Mouse (Mus musculus) adrenal gland, postnatal 25 days (tissue): ENCODE measurements around the gene Ssxb2. TPM values are rescaled to one million over a fixed set of nuclear protein-coding genes. Genes with fewer than 3 reads are reported as not detected.
"Not testable (repeated sequence)": the region's sequence is repeated elsewhere in the genome, so short reads cannot be mapped to it uniquely, and the experiment has no call there.

Experiments used
- DNase-seq: peaks from one replicate; pipeline ENCODE4 v3.0.0; 2021; ENCODE audit warnings: mixed read lengths
- long read RNA-seq: library from polyadenylated mRNA; stranded (forward); transcript quantifications from one replicate; pipeline ENCODE4 v2.0.0, GENCODE M21; 2021
- total RNA-seq: library from RNA; stranded (reverse); gene quantifications from 2 replicates; pipeline ENCODE4 v1.2.3, GENCODE M21; 2021

Ssxb2 gene
- total RNA-seq = not detected in 2 replicates
- long read RNA-seq = 0 reads

DNA sequence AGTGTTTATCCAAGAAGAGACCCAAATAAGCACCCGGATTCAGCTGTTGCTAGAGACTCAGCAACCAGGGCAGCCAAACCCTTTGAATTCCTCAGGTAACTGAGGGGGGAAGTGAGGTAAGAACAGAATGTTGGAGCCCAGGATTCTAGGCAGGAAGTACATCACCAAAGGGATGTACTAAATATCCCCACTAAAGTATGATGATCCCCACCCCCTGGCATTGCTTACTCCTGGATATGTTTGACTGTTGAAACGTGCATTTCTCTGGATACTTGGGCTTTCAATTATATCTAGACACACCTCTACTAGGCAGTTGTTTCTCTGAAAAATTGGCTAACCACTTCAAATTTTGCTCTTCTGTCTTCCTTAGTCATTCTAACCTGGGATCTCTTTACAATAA, at the start of gene Ssxb2:
Gene Ssxb2 (minus strand): TSS at position 101 of the 400 bp plus-strand sequence.
- DNase-seq = not testable (repeated sequence)

DNA sequence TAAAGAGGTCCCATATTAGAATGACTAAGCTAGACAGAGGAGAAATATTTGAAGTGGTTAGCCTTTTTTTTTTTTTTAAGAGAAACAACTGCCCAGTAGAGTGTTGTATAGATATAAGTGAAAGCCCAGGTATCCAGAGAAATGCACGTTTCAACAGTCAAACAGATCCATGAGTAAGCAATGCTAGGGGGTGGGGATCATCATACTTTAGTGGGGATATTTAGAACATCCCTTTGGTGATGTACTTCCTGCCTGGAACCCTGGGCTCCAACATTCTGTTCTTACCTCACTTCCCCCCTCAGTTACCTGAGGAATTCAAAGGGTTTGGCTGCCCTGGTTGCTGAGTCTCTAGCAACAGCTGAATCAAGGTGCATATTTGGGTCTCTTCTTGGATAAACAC, 48.5 kb downstream of the Ssxb2 start, which contains the start of gene Ssxb1:
Gene Ssxb1 (plus strand): TSS at position 301 of the 400 bp plus-strand sequence.
- not testable (repeated sequence) for DNase-seq

Other genes starting within 250 kb of the Ssxb2 start
- gene Ftsj1, start 209.3 kb downstream of the Ssxb2 start, total RNA-seq = 20.7 and 27.3 TPM in 2 replicates
- gene Slc38a5, start 190.6 kb downstream of the Ssxb2 start, total RNA-seq = not detected in 2 replicates
- not detected in 2 replicates for gene Ssxb10, start 134.3 kb downstream of the Ssxb2 start, total RNA-seq
- gene Ssxb9, start 94.7 kb downstream of the Ssxb2 start, total RNA-seq = not detected in 2 replicates
- not detected in 2 replicates for gene Ssxb1, start 48.4 kb downstream of the Ssxb2 start, total RNA-seq
- not detected in 2 replicates for gene Gm14459, start 63.2 kb upstream of the Ssxb2 start, total RNA-seq
- gene Ssxb6, start 86.5 kb upstream of the Ssxb2 start, total RNA-seq = not detected in 2 replicates
- gene Ssxb3, start 130.1 kb upstream of the Ssxb2 start, total RNA-seq = not detected in 2 replicates
- gene Ssxb8, start 229.1 kb upstream of the Ssxb2 start, total RNA-seq = not detected in 2 replicates